Mouse (Mus musculus): ENCODE measurements around the gene Camkmt. TPM values are rescaled to one million over a fixed set of nuclear protein-coding genes. Genes with fewer than 3 reads are reported as not detected.

Camkmt gene
- polyA plus RNA-seq, 1 experiment from 2014 or later, result 16.4 TPM

- Histone ChIP-seq H3K36me3 (ENCODE audit: control insufficient read depth, insufficient read depth, low read length) (no peaks in the 10 kb centered on the region), H3K4me3 (ENCODE audit: low read length) (no peak overlapping the region), H3K4me1 (ENCODE audit: control insufficient read depth, insufficient read depth, low read length) (no peaks in the 10 kb centered on the region), H3K4me2 (ENCODE audit: low read depth, low read length) (no peak overlapping the region), H3K27ac (ENCODE audit: low read length) (no peak overlapping the region), H3K9me3 (ENCODE audit: control insufficient read depth, low read length) (no peaks in the 10 kb centered on the region), H3K9ac (ENCODE audit: low read depth, low read length) (no peak overlapping the region), H3K27me3 (replicated peaks; ENCODE audit: control insufficient read depth, insufficient read depth, low read length) (no peaks in the 10 kb centered on the region)
- ATAC-seq, result no peak
- 86% methylated on average over 7 of the region's 7 CpGs for WGBS
Measured at GRCm38 (mm10) chr17:85242109-85242508, 151.8 kb downstream of the Camkmt start.

- Histone ChIP-seq H3K4me2 (ENCODE audit: low read depth, low read length) (no peak overlapping the region), H3K27ac (ENCODE audit: low read length) (no peak overlapping the region), H3K4me3 (ENCODE audit: low read length) (no peak overlapping the region), H3K27me3 (replicated peaks; ENCODE audit: control insufficient read depth, insufficient read depth, low read length) (no peaks in the 10 kb centered on the region), H3K9me3 (ENCODE audit: control insufficient read depth, low read length) (no peaks in the 10 kb centered on the region), H3K9ac (ENCODE audit: low read depth, low read length) (no peak overlapping the region), H3K4me1 (ENCODE audit: control insufficient read depth, insufficient read depth, low read length) (no peaks in the 10 kb centered on the region), H3K36me3 (ENCODE audit: control insufficient read depth, insufficient read depth, low read length) (no peaks in the 10 kb centered on the region)
- ATAC-seq, result no peak
- WGBS, result 59% methylated on average over 5 of the region's 5 CpGs
Measured at GRCm38 (mm10) chr17:85248962-85249361, 158.6 kb downstream of the Camkmt start.

- no peaks in the 10 kb centered on the region for H3K9me3 ChIP-seq (ENCODE audit: control insufficient read depth, low read length)
- H3K27ac ChIP-seq (ENCODE audit: low read length), result no peak overlapping the region
- no peaks in the 10 kb centered on the region for H3K27me3 ChIP-seq (replicated peaks; ENCODE audit: control insufficient read depth, insufficient read depth, low read length)
- H3K4me2 ChIP-seq (ENCODE audit: low read depth, low read length), result no peak overlapping the region
- no peak overlapping the region for H3K4me3 ChIP-seq (ENCODE audit: low read length)
- no peak overlapping the region for H3K9ac ChIP-seq (ENCODE audit: low read depth, low read length)
- no peaks in the 10 kb centered on the region for H3K36me3 ChIP-seq (ENCODE audit: control insufficient read depth, insufficient read depth, low read length)
- no peak for ATAC-seq
- no peaks in the 10 kb centered on the region for H3K4me1 ChIP-seq (ENCODE audit: control insufficient read depth, insufficient read depth, low read length)
- 61% methylated on average over 7 of the region's 7 CpGs for WGBS
Measured at GRCm38 (mm10) chr17:85249744-85250143, 159.4 kb downstream of the Camkmt start.

GRCm38 (mm10) chr17:85256930-85257329 lies 166.6 kb downstream of the Camkmt start:
- Histone ChIP-seq H3K27ac (ENCODE audit: low read length) (no peak overlapping the region), H3K36me3 (ENCODE audit: control insufficient read depth, insufficient read depth, low read length) (no peaks in the 10 kb centered on the region), H3K4me1 (ENCODE audit: control insufficient read depth, insufficient read depth, low read length) (no peaks in the 10 kb centered on the region), H3K4me3 (ENCODE audit: low read length) (no peak overlapping the region), H3K4me2 (ENCODE audit: low read depth, low read length) (no peak overlapping the region), H3K9me3 (ENCODE audit: control insufficient read depth, low read length) (no peaks in the 10 kb centered on the region), H3K9ac (ENCODE audit: low read depth, low read length) (no peak overlapping the region), H3K27me3 (replicated peaks; ENCODE audit: control insufficient read depth, insufficient read depth, low read length) (no peaks in the 10 kb centered on the region)
- whole genome bisulfite sequencing, result 31% methylated on average over 9 of the region's 9 CpGs
- no peak for ATAC-seq

- no peak for ATAC-seq
- Histone ChIP-seq H3K4me1 (ENCODE audit: control insufficient read depth, insufficient read depth, low read length) (no peaks in the 10 kb centered on the region), H3K4me2 (ENCODE audit: low read depth, low read length) (no peak overlapping the region), H3K36me3 (ENCODE audit: control insufficient read depth, insufficient read depth, low read length) (no peaks in the 10 kb centered on the region), H3K27me3 (replicated peaks; ENCODE audit: control insufficient read depth, insufficient read depth, low read length) (no peaks in the 10 kb centered on the region), H3K4me3 (ENCODE audit: low read length) (no peak overlapping the region), H3K9me3 (ENCODE audit: control insufficient read depth, low read length) (no peaks in the 10 kb centered on the region), H3K27ac (ENCODE audit: low read length) (no peak overlapping the region), H3K9ac (ENCODE audit: low read depth, low read length) (no peak overlapping the region)
- 64% methylated on average over 11 of the region's 11 CpGs for WGBS
Measured at GRCm38 (mm10) chr17:85257348-85257747, 167.0 kb downstream of the Camkmt start.

GRCm38 (mm10) chr17:85258703-85259341 lies 168.5 kb downstream of the Camkmt start:
- Histone ChIP-seq H3K4me1 (ENCODE audit: control insufficient read depth, insufficient read depth, low read length) (no peaks in the 10 kb centered on the region), H3K9me3 (ENCODE audit: control insufficient read depth, low read length) (no peaks in the 10 kb centered on the region), H3K27me3 (replicated peaks; ENCODE audit: control insufficient read depth, insufficient read depth, low read length) (no peaks in the 10 kb centered on the region), H3K36me3 (ENCODE audit: control insufficient read depth, insufficient read depth, low read length) (no peaks in the 10 kb centered on the region), H3K27ac (ENCODE audit: low read length) (no peak overlapping the region), H3K9ac (ENCODE audit: low read depth, low read length) (no peak overlapping the region), H3K4me3 (ENCODE audit: low read length) (no peak overlapping the region), H3K4me2 (ENCODE audit: low read depth, low read length) (no peak overlapping the region)
- no peak for ATAC-seq
- 65% methylated on average over 13 of the region's 13 CpGs for WGBS

GRCm38 (mm10) chr17:85266831-85267422 lies 176.6 kb downstream of the Camkmt start:
- H3K27me3 ChIP-seq (replicated peaks; ENCODE audit: control insufficient read depth, insufficient read depth, low read length), result no peaks in the 10 kb centered on the region
- no peaks in the 10 kb centered on the region for H3K4me1 ChIP-seq (ENCODE audit: control insufficient read depth, insufficient read depth, low read length)
- no peak overlapping the region for H3K4me3 ChIP-seq (ENCODE audit: low read length)
- H3K9ac ChIP-seq (ENCODE audit: low read depth, low read length), result no peak overlapping the region
- H3K4me2 ChIP-seq (ENCODE audit: low read depth, low read length), result no peak overlapping the region
- no peaks in the 10 kb centered on the region for H3K9me3 ChIP-seq (ENCODE audit: control insufficient read depth, low read length)
- WGBS, result 84% methylated on average over 12 of the region's 12 CpGs
- no peak overlapping the region for H3K27ac ChIP-seq (ENCODE audit: low read length)
- ATAC-seq, result no peak
- no peaks in the 10 kb centered on the region for H3K36me3 ChIP-seq (ENCODE audit: control insufficient read depth, insufficient read depth, low read length)

- no peak overlapping the region for H3K27ac ChIP-seq (ENCODE audit: low read length)
- H3K4me1 ChIP-seq (ENCODE audit: control insufficient read depth, insufficient read depth, low read length), result no peaks in the 10 kb centered on the region
- H3K36me3 ChIP-seq (ENCODE audit: control insufficient read depth, insufficient read depth, low read length), result no peaks in the 10 kb centered on the region
- no peak overlapping the region for H3K4me2 ChIP-seq (ENCODE audit: low read depth, low read length)
- no peak for ATAC-seq
- H3K4me3 ChIP-seq (ENCODE audit: low read length), result no peak overlapping the region
- WGBS, result 86% methylated on average over 20 of the region's 20 CpGs
- H3K27me3 ChIP-seq (replicated peaks; ENCODE audit: control insufficient read depth, insufficient read depth, low read length), result no peaks in the 10 kb centered on the region
- no peaks in the 10 kb centered on the region for H3K9me3 ChIP-seq (ENCODE audit: control insufficient read depth, low read length)
- H3K9ac ChIP-seq (ENCODE audit: low read depth, low read length), result no peak overlapping the region
Measured at GRCm38 (mm10) chr17:85271466-85272175, 181.3 kb downstream of the Camkmt start.

GRCm38 (mm10) chr17:85279720-85280119 lies 189.4 kb downstream of the Camkmt start:
- Histone ChIP-seq H3K27ac (ENCODE audit: low read length) (no peak overlapping the region), H3K9ac (ENCODE audit: low read depth, low read length) (no peak overlapping the region), H3K36me3 (ENCODE audit: control insufficient read depth, insufficient read depth, low read length) (no peaks in the 10 kb centered on the region), H3K4me2 (ENCODE audit: low read depth, low read length) (no peak overlapping the region), H3K4me1 (ENCODE audit: control insufficient read depth, insufficient read depth, low read length) (no peaks in the 10 kb centered on the region), H3K4me3 (ENCODE audit: low read length) (no peak overlapping the region), H3K27me3 (replicated peaks; ENCODE audit: control insufficient read depth, insufficient read depth, low read length) (no peaks in the 10 kb centered on the region), H3K9me3 (ENCODE audit: control insufficient read depth, low read length) (no peaks in the 10 kb centered on the region)
- ATAC-seq, result no peak
- 80% methylated on average over 7 of the region's 7 CpGs for WGBS

Measured in intestine, embryonic 16.5 days (tissue).